Mouse (Mus musculus): ENCODE measurements around the gene Dkkl1.

DNA sequence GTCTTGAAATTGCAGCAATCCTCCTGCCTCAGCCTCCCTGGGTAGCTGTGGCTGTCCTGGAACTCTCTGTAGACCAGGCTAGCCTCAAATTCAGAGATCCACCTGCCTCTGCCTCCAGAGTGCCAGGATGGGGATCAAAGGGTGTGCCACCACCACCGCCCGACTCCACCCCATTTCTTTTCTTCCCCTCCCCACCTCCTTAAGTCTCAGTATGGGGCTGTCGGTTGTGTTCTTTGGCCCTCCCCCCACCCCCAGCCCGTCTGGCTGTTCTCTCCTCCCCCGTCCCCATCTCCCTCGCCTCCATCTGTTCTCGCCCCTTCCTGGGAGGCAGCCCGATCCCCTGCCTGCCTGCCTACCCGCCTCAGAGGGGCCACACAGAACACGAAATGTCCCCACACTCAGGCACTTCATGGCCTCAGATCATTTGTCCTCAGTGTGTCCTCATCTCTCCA lies 45.0 kb downstream of the Dkkl1 start:
- TF ChIP-seq CTCF (IDR thresholded peaks at IDR 0.05; ENCODE audit: low read depth, low read length), result no peak
- no peak for TF ChIP-seq POLR2A (IDR thresholded peaks at IDR 0.05; ENCODE audit: extremely low read depth, insufficient read depth, low read length)

Data from liver, adult 2 months (tissue).